Mouse (Mus musculus) E14TG2a.4 (cell line): ENCODE measurements around the gene Cd79b.
"Not testable (repeated sequence)": the region's sequence is repeated elsewhere in the genome, so short reads cannot be mapped to it uniquely, and the experiment has no call there.

Experiments used
- H3K27me3 ChIP-seq: 2 replicates; pipeline ENCODE4 v1.6.1; 2014; ENCODE audit warnings: low read length, control low read depth; ENCODE audit not compliant: insufficient read depth
- H3K36me3 ChIP-seq: 2 replicates; pipeline ENCODE4 v1.6.1; 2014; ENCODE audit warnings: low read length, control low read depth; ENCODE audit not compliant: insufficient read depth
- H3K4me1 ChIP-seq: replicated peaks from 2 replicates; pipeline ENCODE4 v1.6.1; 2014; ENCODE audit warnings: low read depth, low read length, control low read depth
- H3K4me3 ChIP-seq: replicated peaks from 2 replicates; pipeline ENCODE4 v1.5.1; 2014; ENCODE audit warnings: mild to moderate bottlenecking, low read length
- H3K9me3 ChIP-seq: 2 replicates; pipeline ENCODE4 v1.6.1; 2014; ENCODE audit warnings: low read length, control low read depth
- CTCF ChIP-seq: conservative IDR thresholded peaks from 2 replicates; pipeline ENCODE4 v1.5.1; 2014; ENCODE audit warnings: low read length
- NANOG ChIP-seq: IDR thresholded peaks from 2 replicates; pipeline ENCODE4 v1.6.1; 2014; ENCODE audit warnings: borderline replicate concordance, low read length, mixed read lengths
- POU5F1 ChIP-seq: IDR thresholded peaks from 2 replicates; pipeline ENCODE4 v1.6.1; 2014; ENCODE audit warnings: low read length, borderline replicate concordance

The Cd79b gene

DNA sequence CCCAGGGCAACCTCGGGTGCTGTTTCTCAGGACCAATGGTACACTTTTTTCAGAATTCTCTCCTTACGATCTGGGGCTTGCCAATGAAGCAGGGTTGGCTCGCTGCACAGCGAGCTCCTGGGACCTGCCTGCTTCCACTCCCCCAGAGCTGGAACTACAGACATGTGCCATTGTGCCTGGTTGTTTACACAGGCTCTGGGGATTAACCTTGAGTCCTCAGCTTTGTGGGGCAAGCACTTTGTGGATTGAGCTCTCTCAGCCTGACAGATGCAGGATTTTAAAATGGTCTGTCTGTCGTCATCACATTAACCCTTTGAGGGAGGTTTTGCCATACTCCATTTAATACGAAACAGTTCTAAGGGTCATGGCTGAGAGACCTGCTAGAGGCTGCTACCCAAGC lies 30.3 kb upstream of the Cd79b start:
- TF ChIP-seq NANOG: no peak
- TF ChIP-seq CTCF: no peak
- no peak for TF ChIP-seq POU5F1
- Histone ChIP-seq H3K4me3 (no peak overlapping the region), H3K36me3 (no peaks in the 10 kb centered on the region), H3K27me3 (peaks cover 23% of the 10 kb centered on the region), H3K4me1 (peaks cover 6% of the 10 kb centered on the region; the same call in 1 of the 2 replicates), H3K9me3 (no peaks in the 10 kb centered on the region)

GRCm38 (mm10) chr11:106340990-106341520 lies 26.5 kb upstream of the Cd79b start:
- no peaks in the 10 kb centered on the region for H3K36me3 ChIP-seq
- TF ChIP-seq NANOG: no peak
- no peak for TF ChIP-seq CTCF
- TF ChIP-seq POU5F1: no peak
- H3K4me3 ChIP-seq: no peak overlapping the region
- peaks cover 13% of the 10 kb centered on the region; the same call in 1 of the 2 replicates for H3K27me3 ChIP-seq
- H3K9me3 ChIP-seq: no peaks in the 10 kb centered on the region
- H3K4me1 ChIP-seq: peaks cover 5% of the 10 kb centered on the region

- not testable (repeated sequence) for H3K36me3 ChIP-seq
Measured at GRCm38 (mm10) chr11:106339323-106339722, 24.8 kb upstream of the Cd79b start.

GRCm38 (mm10) chr11:106338870-106339269 lies 24.3 kb upstream of the Cd79b start:
- H3K4me3 ChIP-seq: no peak overlapping the region
- TF ChIP-seq NANOG (no peak), CTCF (no peak), POU5F1 (no peak)

More at GRCm38 (mm10) chr11:106339323-106339722, 24.8 kb upstream of the Cd79b start:
- H3K4me1 ChIP-seq, H3K4me3 ChIP-seq, H3K27me3 ChIP-seq, H3K9me3 ChIP-seq: not testable (repeated sequence)

GRCm38 (mm10) chr11:106338029-106338428 lies 23.5 kb upstream of the Cd79b start:
- H3K27me3 ChIP-seq: peaks cover 9% of the 10 kb centered on the region; the same call in 1 of the 2 replicates
- H3K4me3 ChIP-seq: no peak overlapping the region
- H3K4me1 ChIP-seq: peaks cover 5% of the 10 kb centered on the region
- no peaks in the 10 kb centered on the region for H3K9me3 ChIP-seq
- TF ChIP-seq NANOG (no peak), CTCF (no peak), POU5F1 (no peak)
- no peaks in the 10 kb centered on the region for H3K36me3 ChIP-seq

More at GRCm38 (mm10) chr11:106338870-106339269, 24.3 kb upstream of the Cd79b start:
- Histone ChIP-seq H3K4me1 (peaks cover 5% of the 10 kb centered on the region), H3K27me3 (peaks cover 8% of the 10 kb centered on the region; the same call in 1 of the 2 replicates), H3K9me3 (no peaks in the 10 kb centered on the region), H3K36me3 (no peaks in the 10 kb centered on the region)

GRCm38 (mm10) chr11:106334066-106334465 lies 19.5 kb upstream of the Cd79b start:
- no peaks in the 10 kb centered on the region for H3K9me3 ChIP-seq
- H3K27me3 ChIP-seq: peaks cover 8% of the 10 kb centered on the region
- peaks cover 5% of the 10 kb centered on the region for H3K4me1 ChIP-seq
- H3K36me3 ChIP-seq: no peaks in the 10 kb centered on the region
- TF ChIP-seq CTCF (no peak), POU5F1 (no peak), NANOG (no peak)
- no peak overlapping the region for H3K4me3 ChIP-seq

GRCm38 (mm10) chr11:106332458-106332857 lies 17.9 kb upstream of the Cd79b start:
- Histone ChIP-seq H3K4me3 (no peak overlapping the region), H3K4me1 (peaks cover 16% of the 10 kb centered on the region), H3K36me3 (no peaks in the 10 kb centered on the region), H3K27me3 (peaks cover 16% of the 10 kb centered on the region), H3K9me3 (no peaks in the 10 kb centered on the region)
- TF ChIP-seq CTCF (no peak), POU5F1 (no peak), NANOG (no peak)

GRCm38 (mm10) chr11:106329682-106330081 lies 15.1 kb upstream of the Cd79b start:
- Histone ChIP-seq H3K4me1 (peaks cover 25% of the 10 kb centered on the region), H3K9me3 (no peaks in the 10 kb centered on the region), H3K4me3 (no peak overlapping the region), H3K27me3 (peaks cover 25% of the 10 kb centered on the region), H3K36me3 (no peaks in the 10 kb centered on the region)
- TF ChIP-seq CTCF (peak; percentile 26), NANOG (no peak)

DNA sequence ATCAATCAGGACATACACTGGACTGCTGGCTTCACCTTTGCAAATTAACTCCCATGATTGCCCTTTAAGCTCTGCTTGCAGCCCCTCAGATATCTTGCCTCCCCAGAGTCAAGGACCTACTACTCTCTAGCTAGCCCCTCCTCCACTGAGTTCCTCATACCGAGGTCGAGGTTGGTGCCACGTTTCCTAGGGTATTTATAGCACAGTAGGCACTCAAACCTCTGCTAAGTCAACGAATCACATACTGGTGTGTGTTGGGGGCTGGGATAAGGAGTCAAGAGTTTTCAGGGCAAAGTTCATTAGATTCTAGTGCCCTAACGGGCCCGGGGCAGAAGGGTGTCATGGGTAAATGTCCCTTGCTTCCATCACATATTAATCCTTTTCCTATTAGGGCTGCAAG lies 14.6 kb upstream of the Cd79b start:
- TF ChIP-seq CTCF: no peak
- TF ChIP-seq POU5F1: no peak
- TF ChIP-seq NANOG: no peak
- Histone ChIP-seq H3K4me3 (no peak overlapping the region), H3K27me3 (peaks cover 25% of the 10 kb centered on the region), H3K36me3 (no peaks in the 10 kb centered on the region), H3K9me3 (no peaks in the 10 kb centered on the region), H3K4me1 (peaks cover 25% of the 10 kb centered on the region)
